Mouse (Mus musculus): ENCODE results near the gene Cbll1.
"Not testable (repeated sequence)": the region's sequence is repeated elsewhere in the genome, so short reads cannot be mapped to it uniquely, and the experiment has no call there.

Cbll1 gene

DNA sequence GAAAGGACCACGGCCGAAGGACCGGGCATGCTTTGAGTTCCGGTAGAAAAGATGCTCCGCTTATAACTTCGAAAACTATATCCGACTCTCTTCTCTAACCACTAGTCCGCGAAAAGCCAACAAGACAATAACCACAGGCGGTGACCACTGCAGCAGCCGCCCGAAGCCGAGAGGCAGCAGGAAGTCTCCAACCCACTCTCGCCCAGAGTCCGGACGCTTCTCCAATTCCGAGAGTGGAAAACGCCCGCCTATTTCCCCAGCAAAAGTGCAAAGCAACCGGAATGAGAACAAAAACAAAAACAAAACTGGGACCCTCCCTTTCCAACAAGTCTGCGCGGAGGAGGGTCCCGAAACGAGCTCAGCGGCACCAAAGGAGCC, 491 bp downstream of the Cbll1 start:
- DNase-seq (ENCODE audit: low spot score in 2 of 2), result no peak

DNA sequence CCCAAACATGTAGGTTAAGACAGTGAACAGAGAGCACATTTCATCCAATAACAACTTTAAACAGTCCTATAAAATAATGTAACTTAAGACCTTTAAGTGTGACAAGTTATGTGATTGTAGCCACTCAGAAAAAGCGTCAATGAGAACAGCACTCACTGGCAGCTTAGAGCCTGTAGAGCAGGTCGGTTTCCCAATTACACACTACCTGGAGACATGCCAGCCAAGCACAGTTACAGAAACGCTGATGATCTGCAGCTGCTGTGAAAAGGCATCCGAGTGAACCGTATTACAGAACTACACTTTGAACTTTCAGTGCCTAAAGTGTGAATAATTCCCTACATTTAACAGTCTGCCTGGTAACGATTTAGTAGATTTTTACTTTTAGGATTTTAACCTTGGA, 13.0 kb downstream of the Cbll1 start:
- DNase-seq (ENCODE audit: low spot score in 2 of 2), result no peak

DNA sequence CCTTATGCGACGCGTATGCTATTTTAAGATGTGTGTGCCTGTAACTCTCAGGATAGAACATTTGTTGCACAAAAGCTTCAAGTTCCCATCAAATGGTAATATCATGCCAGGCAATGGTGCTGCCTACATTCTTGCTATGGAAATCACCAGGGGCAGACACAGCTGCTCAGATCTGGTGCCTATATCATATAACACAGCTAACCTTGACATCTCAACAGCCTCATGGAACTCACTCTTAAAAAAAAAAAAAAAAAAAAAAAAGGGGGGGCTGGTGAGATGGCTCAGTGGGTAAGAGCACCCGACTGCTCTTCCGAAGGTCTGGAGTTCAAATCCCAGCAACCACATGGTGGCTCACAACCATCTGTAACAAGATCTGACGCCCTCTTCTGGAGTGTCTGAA, 21.2 kb downstream of the Cbll1 start:
- not testable (repeated sequence) for DNase-seq (ENCODE audit: low spot score in 2 of 2)

DNA sequence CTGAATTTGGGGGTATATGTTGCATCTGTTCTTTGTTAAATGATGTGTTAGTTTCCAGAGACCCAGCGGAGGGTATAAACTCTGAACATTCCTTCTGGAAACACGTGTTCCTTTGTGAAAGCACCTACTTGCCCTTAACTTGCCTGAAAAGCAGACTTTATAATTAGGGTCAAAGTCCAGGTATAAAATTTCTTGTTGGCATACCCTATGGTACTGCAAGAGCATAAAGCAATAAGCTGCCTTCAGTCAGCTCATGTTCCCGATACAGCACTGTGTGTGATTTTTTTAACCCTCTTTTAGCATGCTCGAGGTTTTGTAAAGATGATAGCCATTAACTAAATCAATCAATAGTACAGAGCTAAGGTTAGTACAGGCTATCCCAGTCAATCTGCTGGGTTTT, 36.8 kb downstream of the Cbll1 start:
- no peak for DNase-seq (ENCODE audit: low spot score in 2 of 2)

DNA sequence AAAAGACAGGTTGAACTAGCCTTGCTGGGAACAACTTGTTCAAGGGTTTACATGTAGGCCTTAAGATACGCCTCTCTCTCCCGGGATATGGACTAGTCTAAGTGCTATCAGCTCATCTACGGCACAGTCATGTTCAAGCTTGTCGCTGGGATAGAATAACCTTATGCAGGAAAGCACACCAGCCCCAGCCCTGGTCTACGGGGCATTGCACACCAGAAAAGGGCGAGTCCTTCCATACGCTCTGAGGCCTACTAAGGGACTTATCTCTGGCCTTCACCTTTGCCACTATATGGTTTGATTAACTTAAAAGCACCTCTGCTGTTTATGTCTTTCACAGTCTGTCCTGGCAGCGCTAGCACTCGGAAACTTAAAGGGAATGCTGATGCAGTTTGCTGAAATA, 38.0 kb downstream of the Cbll1 start:
- no peak for DNase-seq (ENCODE audit: low spot score in 2 of 2)

DNA sequence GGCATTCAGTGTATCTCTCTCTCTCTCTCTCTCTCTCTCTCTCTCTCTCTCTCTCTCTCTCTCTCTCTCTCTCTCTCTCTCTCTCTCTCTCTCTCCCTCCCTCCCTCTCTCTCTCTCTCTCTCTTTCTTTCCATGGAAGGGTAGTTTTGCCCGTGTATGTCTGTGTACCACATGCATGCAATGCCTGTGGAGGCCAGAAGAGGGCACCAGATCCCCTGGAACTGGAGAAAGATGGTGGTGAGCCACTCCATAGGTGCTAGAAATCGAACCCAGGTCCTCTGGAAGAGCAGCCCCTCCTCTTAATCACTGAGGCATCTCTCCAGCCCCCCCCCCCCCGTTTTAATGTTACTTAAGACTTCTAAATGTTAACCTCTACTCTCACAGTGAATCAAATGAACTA, 39.1 kb downstream of the Cbll1 start:
- DNase-seq (ENCODE audit: low spot score in 2 of 2), result not testable (repeated sequence)

DNA sequence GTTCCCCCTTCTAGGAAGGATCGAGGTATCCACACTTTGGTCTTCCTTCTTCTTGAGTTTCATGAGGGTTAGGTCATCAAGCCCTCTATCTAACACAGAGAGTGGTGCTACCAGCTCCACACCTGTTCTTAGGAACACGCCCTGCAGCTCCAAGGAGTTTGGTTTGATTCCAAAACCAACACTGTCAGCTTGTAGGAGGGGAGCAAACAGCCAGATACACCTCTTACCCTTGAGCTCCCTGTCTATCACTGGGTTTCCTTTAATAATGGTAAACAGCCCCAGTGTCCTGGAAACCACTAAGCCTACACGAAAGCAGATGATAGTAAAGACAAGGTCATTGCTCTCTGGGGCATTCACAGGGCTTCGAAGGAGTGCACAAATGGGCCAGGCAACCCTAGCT, 40.9 kb downstream of the Cbll1 start:
- DNase-seq (ENCODE audit: low spot score in 2 of 2), result no peak

DNA sequence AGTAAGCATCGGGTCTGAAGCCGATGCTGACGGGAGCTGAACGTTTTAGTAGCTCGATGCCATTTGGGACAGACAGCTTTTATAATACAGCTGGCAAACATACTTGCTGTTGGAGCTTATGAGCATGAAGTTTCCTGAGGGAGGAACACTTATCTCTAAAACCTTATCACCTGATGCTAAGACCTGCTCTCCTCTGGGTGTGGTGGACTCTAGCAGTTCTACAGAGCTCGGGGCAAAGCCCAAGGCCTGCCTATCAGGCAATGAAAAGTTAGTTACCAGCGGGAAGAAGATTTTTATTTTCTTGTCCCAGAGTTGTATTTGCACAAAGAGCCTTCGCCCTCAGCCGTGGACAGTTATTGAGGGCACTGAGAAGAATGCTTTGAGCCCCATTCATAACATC, 43.1 kb downstream of the Cbll1 start:
- no peak for DNase-seq (ENCODE audit: low spot score in 2 of 2)

DNA sequence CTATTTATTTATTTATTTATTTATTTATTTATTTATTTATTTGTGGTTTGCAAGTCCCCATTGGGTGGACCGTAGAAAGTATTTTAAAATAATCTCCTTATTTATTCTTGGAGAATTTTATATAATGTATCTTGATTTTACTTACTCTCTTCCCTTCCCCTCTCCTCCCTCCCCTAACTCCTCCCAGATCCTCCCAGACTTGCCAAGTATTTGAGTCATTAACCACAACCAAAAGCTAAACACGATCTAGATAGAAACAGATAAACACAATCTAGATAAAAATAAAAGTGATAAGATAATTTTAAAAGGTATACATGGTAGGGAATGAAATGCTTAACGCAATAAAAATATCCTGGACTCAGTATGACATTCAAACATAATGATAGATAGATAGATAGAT, 50.1 kb downstream of the Cbll1 start:
- DNase-seq (ENCODE audit: low spot score in 2 of 2), result no peak

DNA sequence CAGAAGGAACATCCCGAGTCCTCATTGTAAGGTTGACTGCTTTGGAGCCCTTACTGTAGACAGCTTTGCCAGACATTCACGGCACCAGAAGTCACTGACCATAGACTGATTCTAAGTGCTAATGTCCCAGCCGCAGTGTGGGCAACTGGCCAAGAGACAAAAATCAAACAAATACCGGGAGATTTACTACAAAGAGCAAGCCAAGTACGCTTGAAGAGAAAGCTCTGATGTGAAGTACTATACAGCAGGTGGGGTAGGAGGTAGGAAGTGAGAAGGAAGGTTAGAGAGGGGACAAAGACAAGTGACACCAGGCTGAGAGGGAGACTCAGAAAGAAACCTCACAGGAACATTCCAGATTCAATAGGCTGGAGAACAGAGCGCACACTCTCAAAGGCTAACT, 54.6 kb downstream of the Cbll1 start:
- DNase-seq (ENCODE audit: low spot score in 2 of 2), result no peak

DNA sequence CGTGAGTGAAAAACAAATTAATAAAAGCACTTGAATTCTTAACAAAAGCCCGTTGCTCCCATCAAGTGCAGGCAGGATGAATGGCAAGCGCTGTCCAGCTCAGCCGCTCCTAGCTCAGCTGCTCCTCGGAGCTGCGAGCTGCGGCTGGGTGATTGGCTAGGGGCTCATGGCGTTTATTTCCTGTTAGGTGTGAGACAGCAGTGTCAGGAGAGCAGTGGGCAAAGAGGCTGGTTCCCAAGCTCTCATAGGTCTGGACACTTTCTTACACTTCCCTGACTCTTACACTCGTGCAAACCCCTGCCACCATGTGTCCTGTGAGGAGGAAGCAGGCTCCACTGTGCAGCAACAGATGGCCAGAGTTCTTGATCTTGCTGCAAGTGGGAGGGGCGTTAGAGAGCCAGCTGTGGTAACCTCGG, 55.3 kb downstream of the Cbll1 start:
- DNase-seq (ENCODE audit: low spot score in 2 of 2), result no peak

DNA sequence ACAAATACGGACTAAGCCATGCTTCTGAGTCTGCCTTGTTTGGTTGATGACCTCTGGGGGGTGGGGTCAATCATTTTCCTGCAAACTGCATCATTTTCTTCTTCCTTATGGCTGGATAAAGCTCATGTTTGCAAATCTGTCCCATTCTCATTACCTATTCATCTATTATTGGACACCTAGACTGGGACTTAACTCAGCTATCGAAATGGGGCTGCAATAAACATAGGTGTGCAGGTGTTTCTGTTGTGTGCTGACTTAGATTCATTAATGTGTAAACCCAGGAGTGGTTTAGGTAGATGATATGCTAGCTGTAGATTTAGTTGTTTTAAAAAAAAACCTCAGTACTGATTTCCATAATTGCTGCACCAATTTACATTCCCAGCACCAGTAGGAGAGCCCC, 59.8 kb downstream of the Cbll1 start:
- no peak for DNase-seq (ENCODE audit: low spot score in 2 of 2)

DNA sequence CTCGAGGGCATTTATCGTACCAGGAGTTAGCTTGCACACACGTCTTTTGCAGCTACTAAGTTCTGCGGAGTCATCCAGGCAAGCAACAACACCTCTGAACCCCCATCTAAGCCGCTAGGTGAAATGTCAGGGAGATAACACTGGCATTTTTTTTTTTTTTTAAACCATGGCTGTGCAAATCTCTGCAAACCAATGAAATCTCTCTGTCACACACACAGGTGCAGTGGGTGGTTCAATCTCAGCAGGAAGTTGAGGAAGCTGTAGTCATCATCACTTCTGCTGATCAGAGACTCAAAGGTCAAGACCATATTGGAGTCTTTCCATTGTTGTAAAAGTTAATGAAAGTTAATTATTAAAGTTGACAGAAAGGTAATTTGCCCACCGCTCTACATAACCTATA, 61.6 kb downstream of the Cbll1 start:
- no peak for DNase-seq (ENCODE audit: low spot score in 2 of 2)

Measured in frontal cortex, postnatal 10 days (tissue).